Mouse (Mus musculus): ENCODE measurements around the gene Ubox5.

DNA sequence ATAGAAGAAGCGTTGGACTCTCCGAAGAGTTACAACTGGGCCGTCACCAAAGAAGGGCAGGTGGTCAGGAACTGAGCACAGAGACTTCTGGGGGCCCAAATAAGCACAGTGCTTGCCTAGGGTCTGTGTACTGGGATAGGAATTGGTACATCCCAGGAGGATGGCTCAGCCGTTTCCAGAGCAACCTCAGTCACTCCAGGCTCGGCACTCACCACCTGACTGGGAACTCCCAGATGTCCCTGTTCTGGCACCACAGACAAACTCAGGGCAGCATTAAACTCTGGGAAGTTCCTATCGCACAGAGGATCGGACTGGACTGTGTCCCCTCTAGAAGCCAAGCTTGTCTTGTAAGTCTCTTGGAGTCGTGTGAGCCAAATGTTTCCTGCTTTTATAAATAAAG lies 64.9 kb downstream of the Ubox5 start:
- TF ChIP-seq CTCF (IDR thresholded peaks at IDR 0.05; ENCODE audit: borderline replicate concordance, insufficient read depth, low read depth, low read length), result no peak
- no peak for TF ChIP-seq POLR2A (IDR thresholded peaks at IDR 0.05; ENCODE audit: borderline replicate concordance, insufficient read depth, low read length)
